Mouse (Mus musculus): ENCODE results near the gene Cysrt1.

DNA sequence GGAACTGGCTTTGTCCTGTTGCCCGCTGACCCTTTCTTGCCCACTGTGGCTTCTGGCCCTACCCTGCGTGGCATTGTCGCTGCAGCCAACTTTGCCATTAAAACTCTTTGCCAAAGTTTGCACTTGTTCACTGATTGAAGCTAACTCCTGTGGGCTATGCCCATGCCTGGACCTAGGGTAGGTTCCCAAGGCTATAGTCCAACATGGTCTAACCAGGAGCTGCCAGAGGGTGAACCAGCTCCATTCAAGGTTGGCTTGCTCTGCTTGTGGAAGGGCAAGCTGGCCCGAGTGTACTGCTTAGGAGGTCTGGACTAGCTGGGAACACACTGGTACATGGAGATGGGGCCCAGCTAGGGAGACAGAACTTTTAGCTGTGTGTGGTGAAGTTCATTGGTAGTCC lies 1.9 kb upstream of the Cysrt1 start:
- TF ChIP-seq CTCF (IDR thresholded peaks at IDR 0.05; ENCODE audit: low read depth) (no peak), EP300 (optimal IDR thresholded peaks at IDR 0.05) (no peak)
